Mouse (Mus musculus): ENCODE data around the gene Pde6b. TPM values are rescaled to one million over a fixed set of nuclear protein-coding genes. Genes with fewer than 3 reads are reported as not detected.
A peak's percentile ranks its signal among the peaks of the same experiment; 100 is the strongest.

Gene Pde6b
- total RNA-seq (2014; rRNA removed) (not detected in 2 replicates), polyA plus RNA-seq (2015; fragmentation: Nextera tagmentation; extraction: Ambion mirVana) (0.12 TPM in 1 of 2 replicates, not detected in the other)

GRCm38 (mm10) chr5:108388201-108388600 lies at the start of gene Pde6b:
Pde6b (plus strand) TSS chr5:108388391.
- H3K9ac ChIP-seq (replicated peaks; ENCODE audit: low read length, poor library complexity, severe bottlenecking), result no peak within 1 kb of the TSS
- no peaks in the 10 kb centered on the region for H3K9me3 ChIP-seq (ENCODE audit: low read length)
- no peak within 1 kb of the TSS for H3K27ac ChIP-seq (ENCODE audit: low read depth, low read length)
- H3K27me3 ChIP-seq (ENCODE audit: insufficient read depth, low read length), result no peaks in the 10 kb centered on the region
- H3K4me3 ChIP-seq (ENCODE audit: low read depth, low read length), result no peak within 1 kb of the TSS
- WGBS, result 87% methylated on average over 7 of the region's 7 CpGs
- TF ChIP-seq CTCF (IDR thresholded peaks at IDR 0.05), result no peak
- DNase-seq (ENCODE audit: low spot score), result no peak
- ATAC-seq (ENCODE audit: low FRiP score), result no peak
- H3K4me2 ChIP-seq (ENCODE audit: low read depth, low read length, poor library complexity, severe bottlenecking), result no peak within 1 kb of the TSS
- H3K36me3 ChIP-seq (ENCODE audit: insufficient read depth, low read length), result no peaks in the 10 kb centered on the region
- H3K4me1 ChIP-seq (ENCODE audit: insufficient read depth, low read length), result no peaks in the 10 kb centered on the region

- TF ChIP-seq CTCF (IDR thresholded peaks at IDR 0.05), result no peak
- 95% methylated on average over 4 of the region's 4 CpGs for WGBS
- no peak overlapping the region for H3K9ac ChIP-seq (replicated peaks; ENCODE audit: low read length, poor library complexity, severe bottlenecking)
- H3K4me2 ChIP-seq (ENCODE audit: low read depth, low read length, poor library complexity, severe bottlenecking), result no peak overlapping the region
- H3K27me3 ChIP-seq (ENCODE audit: insufficient read depth, low read length), result no peaks in the 10 kb centered on the region
- peaks cover 37% of the 10 kb centered on the region for H3K36me3 ChIP-seq (ENCODE audit: insufficient read depth, low read length)
- H3K4me1 ChIP-seq (ENCODE audit: insufficient read depth, low read length), result no peaks in the 10 kb centered on the region
- no peak for DNase-seq (ENCODE audit: low spot score)
- H3K4me3 ChIP-seq (ENCODE audit: low read depth, low read length), result no peak overlapping the region
- H3K27ac ChIP-seq (ENCODE audit: low read depth, low read length), result no peak overlapping the region
- no peak for ATAC-seq (ENCODE audit: low FRiP score)
- H3K9me3 ChIP-seq (ENCODE audit: low read length), result no peaks in the 10 kb centered on the region
Observed at GRCm38 (mm10) chr5:108343680-108344170, 44.5 kb upstream of the Pde6b start.

DNA sequence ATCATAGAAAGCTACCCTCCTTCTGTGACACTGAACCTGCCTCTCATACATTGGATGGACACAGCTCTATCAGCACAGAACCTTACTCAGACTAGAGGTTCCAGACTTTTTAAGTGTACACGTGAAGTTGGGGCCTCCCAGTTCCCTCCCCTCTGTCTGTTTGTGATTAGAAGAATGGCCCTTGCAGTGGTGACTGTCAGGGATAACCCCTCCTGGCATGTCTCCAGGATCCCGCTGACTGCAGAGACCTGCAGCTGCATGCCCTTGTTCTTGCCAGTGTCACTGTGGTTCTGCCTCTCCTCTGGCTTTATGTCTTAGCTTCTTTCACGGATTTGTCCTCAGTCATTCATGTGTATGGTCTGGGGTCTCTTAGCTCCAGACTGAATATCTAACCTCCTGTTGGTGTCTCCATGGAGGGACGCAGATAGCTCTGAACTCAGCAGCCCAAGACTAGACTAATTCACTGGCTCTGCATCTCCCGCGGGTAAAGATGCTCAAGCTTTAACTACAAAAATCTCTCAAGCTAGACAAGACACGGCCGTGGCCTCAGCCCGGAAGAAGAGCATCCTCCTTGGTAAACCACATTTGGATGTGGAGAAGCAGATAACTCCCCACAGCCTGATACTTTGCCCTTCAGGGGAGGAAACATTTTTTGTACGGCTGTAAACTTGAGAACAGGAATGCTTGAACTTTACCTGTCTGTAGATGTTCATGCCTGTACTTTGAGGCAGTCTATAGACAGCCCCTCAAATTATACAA lies 42.7 kb upstream of the Pde6b start:
- no peaks in the 10 kb centered on the region for H3K27me3 ChIP-seq (ENCODE audit: insufficient read depth, low read length)
- WGBS, result 83% methylated on average over 10 of the region's 10 CpGs
- no peak overlapping the region for H3K4me2 ChIP-seq (ENCODE audit: low read depth, low read length, poor library complexity, severe bottlenecking)
- no peak for TF ChIP-seq CTCF (IDR thresholded peaks at IDR 0.05)
- no peak for DNase-seq (ENCODE audit: low spot score)
- no peak overlapping the region for H3K27ac ChIP-seq (ENCODE audit: low read depth, low read length)
- H3K9ac ChIP-seq (replicated peaks; ENCODE audit: low read length, poor library complexity, severe bottlenecking), result no peak overlapping the region
- no peaks in the 10 kb centered on the region for H3K4me1 ChIP-seq (ENCODE audit: insufficient read depth, low read length)
- peaks cover 39% of the 10 kb centered on the region for H3K36me3 ChIP-seq (ENCODE audit: insufficient read depth, low read length)
- H3K4me3 ChIP-seq (ENCODE audit: low read depth, low read length), result no peak overlapping the region
- ATAC-seq (ENCODE audit: low FRiP score), result no peak
- H3K9me3 ChIP-seq (ENCODE audit: low read length), result no peaks in the 10 kb centered on the region

DNA sequence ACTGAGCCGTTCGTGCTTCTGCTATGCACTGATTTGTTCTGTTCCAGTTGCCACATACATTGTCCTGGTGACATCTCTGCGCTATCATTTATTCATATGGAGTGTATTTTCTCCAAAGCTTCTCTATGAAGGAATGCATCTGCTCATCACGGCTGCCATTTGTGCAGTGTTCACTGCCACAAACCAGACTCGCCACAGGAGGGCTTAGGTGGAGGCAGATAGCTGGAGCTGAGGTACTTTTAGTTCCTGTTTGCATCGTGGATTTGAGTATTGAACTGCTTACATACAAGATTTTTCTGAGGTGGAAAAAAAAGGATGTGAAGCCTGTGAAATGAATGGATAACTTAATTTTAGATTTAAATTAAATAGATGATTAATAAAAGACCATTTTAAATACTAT lies 40.3 kb upstream of the Pde6b start:
- no peaks in the 10 kb centered on the region for H3K4me1 ChIP-seq (ENCODE audit: insufficient read depth, low read length)
- DNase-seq (ENCODE audit: low spot score), result no peak
- no peaks in the 10 kb centered on the region for H3K27me3 ChIP-seq (ENCODE audit: insufficient read depth, low read length)
- no peaks in the 10 kb centered on the region for H3K9me3 ChIP-seq (ENCODE audit: low read length)
- TF ChIP-seq CTCF (IDR thresholded peaks at IDR 0.05), result peak; percentile 32; the same call in 1 of the 2 replicates
- no peak for ATAC-seq (ENCODE audit: low FRiP score)
- peaks cover 36% of the 10 kb centered on the region for H3K36me3 ChIP-seq (ENCODE audit: insufficient read depth, low read length)
- 89% methylated on average over 6 of the region's 6 CpGs for WGBS
- no peak overlapping the region for H3K4me2 ChIP-seq (ENCODE audit: low read depth, low read length, poor library complexity, severe bottlenecking)
- no peak overlapping the region for H3K27ac ChIP-seq (ENCODE audit: low read depth, low read length)
- no peak overlapping the region for H3K4me3 ChIP-seq (ENCODE audit: low read depth, low read length)
- no peak overlapping the region for H3K9ac ChIP-seq (replicated peaks; ENCODE audit: low read length, poor library complexity, severe bottlenecking)

GRCm38 (mm10) chr5:108349511-108350148 lies 38.6 kb upstream of the Pde6b start:
- no peaks in the 10 kb centered on the region for H3K4me1 ChIP-seq (ENCODE audit: insufficient read depth, low read length)
- no peak overlapping the region for H3K4me3 ChIP-seq (ENCODE audit: low read depth, low read length)
- peaks cover 23% of the 10 kb centered on the region for H3K36me3 ChIP-seq (ENCODE audit: insufficient read depth, low read length)
- DNase-seq (ENCODE audit: low spot score) (no peak), ATAC-seq (ENCODE audit: low FRiP score) (no peak)
- no peak overlapping the region for H3K9ac ChIP-seq (replicated peaks; ENCODE audit: low read length, poor library complexity, severe bottlenecking)
- no peaks in the 10 kb centered on the region for H3K9me3 ChIP-seq (ENCODE audit: low read length)
- H3K27ac ChIP-seq (ENCODE audit: low read depth, low read length), result no peak overlapping the region
- 99% methylated on average over 9 of the region's 9 CpGs for WGBS
- H3K27me3 ChIP-seq (ENCODE audit: insufficient read depth, low read length), result no peaks in the 10 kb centered on the region
- no peak overlapping the region for H3K4me2 ChIP-seq (ENCODE audit: low read depth, low read length, poor library complexity, severe bottlenecking)
- no peak for TF ChIP-seq CTCF (IDR thresholded peaks at IDR 0.05)

DNA sequence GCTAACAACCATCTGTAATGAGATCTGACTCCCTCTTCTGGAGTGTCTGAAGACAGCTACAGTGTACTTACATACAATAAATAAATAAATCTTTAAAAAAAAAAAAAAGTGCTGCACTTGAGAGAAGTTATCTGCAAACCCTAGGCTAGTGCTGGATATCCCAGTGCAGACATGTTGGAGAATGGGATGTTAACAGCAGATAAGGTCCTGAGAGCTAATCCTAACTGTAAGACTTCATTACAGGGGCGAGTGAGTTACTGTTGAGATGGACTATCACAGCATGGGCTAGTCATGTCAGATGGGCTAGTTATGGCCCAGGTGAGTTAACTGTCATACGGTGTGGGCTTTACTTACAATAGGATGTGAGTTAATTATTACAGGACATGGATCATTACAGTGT lies 34.1 kb upstream of the Pde6b start:
- no peak overlapping the region for H3K4me3 ChIP-seq (ENCODE audit: low read depth, low read length)
- no peak overlapping the region for H3K27ac ChIP-seq (ENCODE audit: low read depth, low read length)
- H3K27me3 ChIP-seq (ENCODE audit: insufficient read depth, low read length), result no peaks in the 10 kb centered on the region

More for the DNA sequence above, 34.1 kb upstream of the Pde6b start:
- WGBS, result 82% methylated on average over 2 of the region's 2 CpGs
- ATAC-seq (ENCODE audit: low FRiP score) (no peak), DNase-seq (ENCODE audit: low spot score) (no peak)
- TF ChIP-seq CTCF (IDR thresholded peaks at IDR 0.05), result no peak
- Histone ChIP-seq H3K4me1 (ENCODE audit: insufficient read depth, low read length) (no peaks in the 10 kb centered on the region), H3K9ac (replicated peaks; ENCODE audit: low read length, poor library complexity, severe bottlenecking) (no peak overlapping the region), H3K36me3 (ENCODE audit: insufficient read depth, low read length) (0 out of 2 replicates have a peak, but pooled peaks cover 2% of the 10 kb centered on the region), H3K9me3 (ENCODE audit: low read length) (no peaks in the 10 kb centered on the region), H3K4me2 (ENCODE audit: low read depth, low read length, poor library complexity, severe bottlenecking) (no peak overlapping the region)
